Mouse (Mus musculus) adrenal gland, adult 8-10 months (tissue): ENCODE measurements around the gene Kdm2b. TPM values are rescaled to one million over a fixed set of nuclear protein-coding genes. Genes with fewer than 3 reads are reported as not detected.
"Not testable (repeated sequence)": the region's sequence is repeated elsewhere in the genome, so short reads cannot be mapped to it uniquely, and the experiment has no call there.

Experiments used
- DNase-seq: peaks from one replicate; pipeline ENCODE4 v3.0.0; 2022
- total RNA-seq, 4 experiments: library from RNA; stranded (reverse); gene quantifications; 2 replicates each; pipeline ENCODE4 v1.2.4; 2022

Gene Kdm2b
- total RNA-seq, 4 experiments from 2014 or later = 16.9 to 20.0 (median 18.5) TPM

GRCm38 (mm10) chr5:123010806-123011205, 21.2 kb upstream of the Kdm2b start:
- no peak for DNase-seq

- no peak for DNase-seq
Measured at GRCm38 (mm10) chr5:123009873-123010272, 20.2 kb upstream of the Kdm2b start.

GRCm38 (mm10) chr5:123008877-123009493, 19.4 kb upstream of the Kdm2b start:
- DNase-seq = no peak

GRCm38 (mm10) chr5:123005716-123006592, 16.3 kb upstream of the Kdm2b start:
- no peak for DNase-seq

- DNase-seq = no peak
Measured at GRCm38 (mm10) chr5:123000901-123001300, 11.3 kb upstream of the Kdm2b start.

GRCm38 (mm10) chr5:122997205-122998204, 7.9 kb upstream of the Kdm2b start:
- DNase-seq = no peak

GRCm38 (mm10) chr5:122994910-122995309, 5.3 kb upstream of the Kdm2b start:
- no peak for DNase-seq

- DNase-seq = peak; percentile 89
Measured at GRCm38 (mm10) chr5:122994303-122994846, 4.8 kb upstream of the Kdm2b start.

GRCm38 (mm10) chr5:122993811-122994210, 4.2 kb upstream of the Kdm2b start:
- no peak for DNase-seq

GRCm38 (mm10) chr5:122991350-122992004, 1.9 kb upstream of the Kdm2b start:
- DNase-seq = no peak

GRCm38 (mm10) chr5:122990411-122991160, 963 bp upstream of the Kdm2b start:
- no peak for DNase-seq

GRCm38 (mm10) chr5:122989001-122989525, 560 bp downstream of the Kdm2b start:
- peak; percentile 34 for DNase-seq

GRCm38 (mm10) chr5:122988021-122988751, 1.4 kb downstream of the Kdm2b start:
- no peak for DNase-seq

GRCm38 (mm10) chr5:122987211-122988020, 2.2 kb downstream of the Kdm2b start:
- DNase-seq = no peak

GRCm38 (mm10) chr5:122986091-122986493, 3.5 kb downstream of the Kdm2b start:
- no peak for DNase-seq

GRCm38 (mm10) chr5:122985276-122985675, 4.3 kb downstream of the Kdm2b start:
- no peak for DNase-seq

- DNase-seq = no peak
Measured at GRCm38 (mm10) chr5:122984483-122984882, 5.1 kb downstream of the Kdm2b start.

GRCm38 (mm10) chr5:122978970-122979369, 10.7 kb downstream of the Kdm2b start:
- DNase-seq = no peak

- not testable (repeated sequence) for DNase-seq
Measured at GRCm38 (mm10) chr5:122974701-122975100, 14.9 kb downstream of the Kdm2b start.
